In genomic region chr17:45610144-45610866, GRCm38 (mm10) we compare ENCODE assay signal across 11 mouse cellular contexts. TPM values are rescaled to one million over a fixed set of nuclear protein-coding genes. Genes with fewer than 3 reads are reported as not detected.
DNase-seq lines count a peak whose midpoint lies in the region; ATAC-seq and TF ChIP-seq lines count a peak whose summit lies in the region.
"Had no signal": no experiment of that assay in that cellular context is flagged by ENCODE, and none has a peak within 500 bp of the region (broad histone marks: within the 10 kb centered on the region; RNA-seq: fewer than 3 reads in every experiment).

No protein-coding gene starts in this region.

- TF ChIP-seq CTCF in lung, embryonic 14.5 days (IDR thresholded peaks at IDR 0.05; ENCODE audit: low read depth): no peak
- no peak for TF ChIP-seq CTCF in lung, adult 2 months (IDR thresholded peaks at IDR 0.05; ENCODE audit: insufficient read depth, low read length)
- no peak for TF ChIP-seq CTCF in left cerebral cortex, adult 2 months (IDR thresholded peaks at IDR 0.05)

- H3K36me3 ChIP-seq in lung, embryonic 14.5 days (ENCODE audit: insufficient read depth): no peaks in the 10 kb centered on the region
- no peaks in the 10 kb centered on the region for H3K36me3 ChIP-seq in embryonic facial prominence, embryonic 15.5 days
- H3K36me3 ChIP-seq in limb, embryonic 15.5 days: no peaks in the 10 kb centered on the region
- no peaks in the 10 kb centered on the region for H3K36me3 ChIP-seq in stomach, embryonic 15.5 days

- H3K27me3 ChIP-seq in lung, embryonic 14.5 days (ENCODE audit: insufficient read depth, low read length): no peaks in the 10 kb centered on the region
- H3K27me3 ChIP-seq in embryonic facial prominence, embryonic 15.5 days: no peaks in the 10 kb centered on the region
- H3K27me3 ChIP-seq in limb, embryonic 15.5 days: no peaks in the 10 kb centered on the region
- no peaks in the 10 kb centered on the region for H3K27me3 ChIP-seq in stomach, embryonic 15.5 days (replicated peaks)

- H3K4me2 ChIP-seq in lung, embryonic 14.5 days: no peak overlapping the region
- H3K4me2 ChIP-seq in embryonic facial prominence, embryonic 15.5 days (replicated peaks): no peak overlapping the region
- H3K4me2 ChIP-seq in limb, embryonic 15.5 days: no peak overlapping the region
- 0 out of 2 replicates have a peak overlapping the region, but pooled peaks have one; percentile 6 for H3K4me2 ChIP-seq in stomach, embryonic 15.5 days

- H3K9me3 ChIP-seq in lung, embryonic 14.5 days (ENCODE audit: low read depth, low read length): no peaks in the 10 kb centered on the region
- H3K9me3 ChIP-seq in embryonic facial prominence, embryonic 15.5 days (replicated peaks): no peaks in the 10 kb centered on the region
- H3K9me3 ChIP-seq in limb, embryonic 15.5 days: no peaks in the 10 kb centered on the region
- no peaks in the 10 kb centered on the region for H3K9me3 ChIP-seq in stomach, embryonic 15.5 days

- ATAC-seq in lung, embryonic 14.5 days (ENCODE audit: insufficient read depth): no peak
- peak; percentile 29; the same call in 1 of the 2 replicates for ATAC-seq in embryonic facial prominence, embryonic 15.5 days (ENCODE audit: insufficient number of reproducible peaks, low FRiP score, low TSS enrichment, low read depth)
- no peak for ATAC-seq in limb, embryonic 15.5 days (ENCODE audit: insufficient number of reproducible peaks, low FRiP score, low TSS enrichment, low read depth)
- ATAC-seq in stomach, embryonic 15.5 days (ENCODE audit: insufficient read depth, low FRiP score, low read depth): no peak; the same call in 1 of the 2 replicates
- ATAC-seq: activated CD4-positive, CD25-positive, alpha-beta regulatory T cell, adult 4 months had no signal

- peak overlapping the region; percentile 63; the same call in 1 of the 2 replicates for H3K27ac ChIP-seq in lung, embryonic 14.5 days (ENCODE audit: low read depth)
- H3K27ac ChIP-seq in embryonic facial prominence, embryonic 15.5 days (replicated peaks): peak overlapping the region; percentile 40
- H3K27ac ChIP-seq in limb, embryonic 15.5 days: peak overlapping the region; percentile 61; the same call in 1 of the 2 replicates
- H3K27ac ChIP-seq in stomach, embryonic 15.5 days: peak overlapping the region; percentile 40; the same call in 1 of the 2 replicates
- H3K27ac ChIP-seq in left cerebral cortex, adult 2 months: no peak overlapping the region

- H3K4me3 ChIP-seq in lung, embryonic 14.5 days (ENCODE audit: low read depth, low read length): no peak overlapping the region
- no peak overlapping the region for H3K4me3 ChIP-seq in lung, adult 2 months (replicated peaks; ENCODE audit: extremely low read depth, low read depth, low read length)
- H3K4me3 ChIP-seq in embryonic facial prominence, embryonic 15.5 days (replicated peaks): no peak overlapping the region
- H3K4me3 ChIP-seq in limb, embryonic 15.5 days: no peak overlapping the region
- H3K4me3 ChIP-seq in stomach, embryonic 15.5 days (replicated peaks): no peak overlapping the region
- H3K4me3 ChIP-seq in left cerebral cortex, adult 2 months: no peak overlapping the region

- DNase-seq in lung, embryonic 14.5 days: no peak
- no peak for DNase-seq in lung, adult 2 months
- DNase-seq in frontal cortex, postnatal 14 days (ENCODE audit: low spot score in 2 of 2): no peak
- no peak for DNase-seq in left cerebral cortex, adult 2 months (ENCODE audit: extremely low spot score in 1 of 2, low spot score in 2 of 2)
- no peak for DNase-seq in cerebellum, adult 18-20 months

- H3K4me1 ChIP-seq in lung, embryonic 14.5 days (ENCODE audit: insufficient read depth): no peaks in the 10 kb centered on the region
- no peaks in the 10 kb centered on the region; the same call in none of the 2 replicates for H3K4me1 ChIP-seq in lung, adult 2 months (ENCODE audit: control insufficient read depth, insufficient read depth, low read length)
- 0 out of 2 replicates have a peak, but pooled peaks cover 7% of the 10 kb centered on the region for H3K4me1 ChIP-seq in embryonic facial prominence, embryonic 15.5 days
- H3K4me1 ChIP-seq in limb, embryonic 15.5 days: no peaks in the 10 kb centered on the region
- H3K4me1 ChIP-seq in stomach, embryonic 15.5 days: peaks cover 2% of the 10 kb centered on the region; the same call in 1 of the 2 replicates

- intact Hi-C loops in left cerebral cortex, adult 2 months (cut with DNase I): no loop called here

- TF ChIP-seq POLR2A in lung, adult 2 months (IDR thresholded peaks at IDR 0.05; ENCODE audit: borderline replicate concordance, extremely low read depth, low read depth, low read length): no peak

- H3K9ac ChIP-seq in lung, embryonic 14.5 days: no peak overlapping the region
- H3K9ac ChIP-seq in embryonic facial prominence, embryonic 15.5 days: no peak overlapping the region
- H3K9ac ChIP-seq in limb, embryonic 15.5 days: no peak overlapping the region
- no peak overlapping the region for H3K9ac ChIP-seq in stomach, embryonic 15.5 days

- 36% methylated on average over 5 of the region's 5 CpGs for WGBS in lung, embryonic 14.5 days
- WGBS in lung, adult 2 months: 24% methylated on average over 5 of the region's 5 CpGs
- 22% methylated on average over 5 of the region's 5 CpGs for WGBS in embryonic facial prominence, embryonic 15.5 days
- WGBS in limb, embryonic 15.5 days: 35% methylated on average over 5 of the region's 5 CpGs
- WGBS in stomach, embryonic 15.5 days: 32% methylated on average over 5 of the region's 5 CpGs

RNA-seq across cellular contexts. Expression of gene Mymx, which starts 8.4 kb away (rescaled TPM):
- polyA plus RNA-seq in lung, embryonic 14.5 days (2014; fragmentation: Nextera tagmentation; extraction: Ambion mirVana): not detected in 2 replicates
- polyA plus RNA-seq in lung, adult 2 months (2012; rRNA removed): not detected in 2 replicates
- 29.9 and 41.1 TPM in 2 replicates for polyA plus RNA-seq in embryonic facial prominence, embryonic 15.5 days (2015; fragmentation: Nextera tagmentation; extraction: Ambion mirVana)
- polyA plus RNA-seq in limb, embryonic 15.5 days (2015; fragmentation: Nextera tagmentation; extraction: Ambion mirVana): 22.9 and 39.7 TPM in 2 replicates
- polyA plus RNA-seq in stomach, embryonic 15.5 days (2015; fragmentation: Nextera tagmentation; extraction: Ambion mirVana): 0.40 and 1.3 TPM in 2 replicates
- total RNA-seq in left cerebral cortex, adult 2 months (2021): not detected
- total RNA-seq: layer of hippocampus, adult 8-10 months; neutrophil, adult 5-6 weeks had no signal
- polyA plus RNA-seq: activated CD4-positive, CD25-positive, alpha-beta regulatory T cell, adult 4 months had no signal

RNA-seq across cellular contexts. Expression of gene Slc29a1, which starts 10.9 kb away (rescaled TPM):
- 75.4 and 82.2 TPM in 2 replicates for polyA plus RNA-seq in lung, embryonic 14.5 days (2014; fragmentation: Nextera tagmentation; extraction: Ambion mirVana)
- polyA plus RNA-seq in lung, adult 2 months (2012; rRNA removed): 185 and 186 TPM in 2 replicates
- 92.7 and 99.7 TPM in 2 replicates for polyA plus RNA-seq in embryonic facial prominence, embryonic 15.5 days (2015; fragmentation: Nextera tagmentation; extraction: Ambion mirVana)
- polyA plus RNA-seq in limb, embryonic 15.5 days (2015; fragmentation: Nextera tagmentation; extraction: Ambion mirVana): 120 and 140 TPM in 2 replicates
- polyA plus RNA-seq in stomach, embryonic 15.5 days (2015; fragmentation: Nextera tagmentation; extraction: Ambion mirVana): 83.4 and 88.9 TPM in 2 replicates
- 10 to 100 TPM; 19.7 to 23.6 TPM for total RNA-seq in left cerebral cortex, adult 2 months (2021)

RNA-seq across cellular contexts. Expression of gene Hsp90ab1, which starts 37.2 kb away (rescaled TPM):
- polyA plus RNA-seq in lung, embryonic 14.5 days (2014; fragmentation: Nextera tagmentation; extraction: Ambion mirVana): 1,512 and 1,564 TPM in 2 replicates
- 212 and 340 TPM in 2 replicates for polyA plus RNA-seq in lung, adult 2 months (2012; rRNA removed)
- polyA plus RNA-seq in embryonic facial prominence, embryonic 15.5 days (2015; fragmentation: Nextera tagmentation; extraction: Ambion mirVana): 1,563 and 1,577 TPM in 2 replicates
- 1,467 and 1,497 TPM in 2 replicates for polyA plus RNA-seq in limb, embryonic 15.5 days (2015; fragmentation: Nextera tagmentation; extraction: Ambion mirVana)
- 1,532 and 1,551 TPM in 2 replicates for polyA plus RNA-seq in stomach, embryonic 15.5 days (2015; fragmentation: Nextera tagmentation; extraction: Ambion mirVana)
- 1,000 to 10,000 TPM; 1,492 to 1,507 TPM for total RNA-seq in left cerebral cortex, adult 2 months (2021)

RNA-seq across cellular contexts. Expression of gene Slc35b2, which starts 46.6 kb away (rescaled TPM):
- polyA plus RNA-seq in lung, embryonic 14.5 days (2014; fragmentation: Nextera tagmentation; extraction: Ambion mirVana): 130 and 137 TPM in 2 replicates
- 89.9 and 102 TPM in 2 replicates for polyA plus RNA-seq in lung, adult 2 months (2012; rRNA removed)
- 133 and 139 TPM in 2 replicates for polyA plus RNA-seq in embryonic facial prominence, embryonic 15.5 days (2015; fragmentation: Nextera tagmentation; extraction: Ambion mirVana)
- polyA plus RNA-seq in limb, embryonic 15.5 days (2015; fragmentation: Nextera tagmentation; extraction: Ambion mirVana): 139 and 142 TPM in 2 replicates
- 115 and 131 TPM in 2 replicates for polyA plus RNA-seq in stomach, embryonic 15.5 days (2015; fragmentation: Nextera tagmentation; extraction: Ambion mirVana)
- total RNA-seq in left cerebral cortex, adult 2 months (2021): 10 to 100 TPM; 21.5 to 26.3 TPM

RNA-seq across cellular contexts. Expression of gene Capn11, which starts 48.8 kb away (rescaled TPM):
- 0.07 TPM in 1 of 2 replicates, not detected in the other for polyA plus RNA-seq in lung, embryonic 14.5 days (2014; fragmentation: Nextera tagmentation; extraction: Ambion mirVana)
- polyA plus RNA-seq in lung, adult 2 months (2012; rRNA removed): not detected in 2 replicates
- 0.71 and 0.77 TPM in 2 replicates for polyA plus RNA-seq in embryonic facial prominence, embryonic 15.5 days (2015; fragmentation: Nextera tagmentation; extraction: Ambion mirVana)
- 0.21 and 0.37 TPM in 2 replicates for polyA plus RNA-seq in limb, embryonic 15.5 days (2015; fragmentation: Nextera tagmentation; extraction: Ambion mirVana)
- polyA plus RNA-seq in stomach, embryonic 15.5 days (2015; fragmentation: Nextera tagmentation; extraction: Ambion mirVana): 0.26 and 0.41 TPM in 2 replicates
- total RNA-seq in left cerebral cortex, adult 2 months (2021): 1 to 10 TPM in 1 of 2 experiments, under 1 TPM in 1; 0.25 to 1.5 TPM

Comparison
In these comparisons a context has a peak if more than half of its experiments do, and no peak if none do; other contexts are left out.
1. RNA of gene Mymx, which starts 8.4 kb away (polyA plus RNA-seq): 29.9 to 41.1 TPM in embryonic facial prominence, embryonic 15.5 days and 22.9 to 39.7 TPM in limb, embryonic 15.5 days; 0.40 to 1.3 TPM in stomach, embryonic 15.5 days, not detected in lung, adult 2 months and not detected in lung, embryonic 14.5 days; every median in the first group is over 10 times any median in the second.